Mouse (Mus musculus): ENCODE results near the gene Ccz1.

- no peak for TF ChIP-seq POLR2AphosphoS2 (IDR thresholded peaks at IDR 0.05; ENCODE audit: insufficient read length, low read depth)
- no peak for TF ChIP-seq MAX (IDR thresholded peaks at IDR 0.05; ENCODE audit: low read depth)
- no peak for TF ChIP-seq POLR2A (IDR thresholded peaks at IDR 0.05; ENCODE audit: insufficient read length, low read depth)
- TF ChIP-seq CEBPB (IDR thresholded peaks at IDR 0.05; ENCODE audit: insufficient read depth, poor library complexity, severe bottlenecking) = no peak
- no peak for TF ChIP-seq TCF12 (IDR thresholded peaks at IDR 0.05; ENCODE audit: insufficient read depth, poor library complexity, severe bottlenecking)
- no peak for TF ChIP-seq USF1 (IDR thresholded peaks at IDR 0.05; ENCODE audit: low read depth)
- TF ChIP-seq REST (IDR thresholded peaks at IDR 0.05; ENCODE audit: insufficient read depth, insufficient read length) = no peak
- no peak for TF ChIP-seq E2F4 (IDR thresholded peaks at IDR 0.05; ENCODE audit: insufficient read depth)
Observed at GRCm38 (mm10) chr5:143999409-143999808, 15.3 kb downstream of the Ccz1 start.
